Mouse (Mus musculus) monocyte, adult 5-6 weeks (primary cell): Measurements from ENCODE around the gene Tlk2. TPM values are rescaled to one million over a fixed set of nuclear protein-coding genes. Genes with fewer than 3 reads are reported as not detected.

Experiments
- total RNA-seq: library from RNA; stranded (forward); fragments of 200-1000, 200-491, 200-594 nt; gene quantifications from 3 replicates; pipeline ENCODE4 v1.2.3, GENCODE M21; 2017

Tlk2 gene
- total RNA-seq, 1 experiment from 2014 or later = 121 TPM

Other genes starting within 250 kb of the Tlk2 start
- not detected in 3 replicates for gene Efcab3, start 115.2 kb upstream of the Tlk2 start, total RNA-seq
- gene Mettl2, start 52.4 kb upstream of the Tlk2 start, total RNA-seq = 10.0 to 17.4 TPM (median 12.2 TPM) in 3 replicates
- not detected in 3 replicates for gene Gm10842, start 31.9 kb upstream of the Tlk2 start, total RNA-seq
- 0.11 to 0.58 TPM (median 0.38 TPM) in 3 replicates for gene Mrc2, start 113.8 kb downstream of the Tlk2 start, total RNA-seq